Mouse (Mus musculus) neural tube, embryonic 11.5 days (tissue): ENCODE results near the gene Pcbp4. TPM values are rescaled to one million over a fixed set of nuclear protein-coding genes. Genes with fewer than 3 reads are reported as not detected.
A peak's percentile ranks its signal among the peaks of the same experiment; 100 is the strongest.

Experiments used
- ATAC-seq: fragments of 200-750 bp; cut with Nextera tagmentation; 2 replicates; pipeline ENCODE4 v1.8.0; 2017; ENCODE audit warnings: moderate number of reproducible peaks, mild to moderate bottlenecking, moderate TSS enrichment, moderate library complexity; ENCODE audit not compliant: insufficient read depth, low FRiP score, low TSS enrichment
- DNase-seq: peaks from one replicate; pipeline ENCODE4 v3.0.0-alpha.2; 2015; ENCODE audit warnings: low spot score
- H3K27ac ChIP-seq: fragments of 300-500 bp; sonication (generic); 2 replicates; pipeline ENCODE4 v1.5.1; 2014; ENCODE audit warnings: low read depth, mild to moderate bottlenecking, low read length
- H3K27me3 ChIP-seq: fragments of 300-500 bp; sonication (generic); 2 replicates; pipeline ENCODE4 v1.6.1; 2014; ENCODE audit warnings: mild to moderate bottlenecking, low read length, mixed read lengths; ENCODE audit not compliant: control insufficient read depth, insufficient read depth
- H3K36me3 ChIP-seq: fragments of 300-500 bp; sonication (generic); 2 replicates; pipeline ENCODE4 v1.6.1; 2014; ENCODE audit warnings: mild to moderate bottlenecking, low read length, moderate library complexity, mixed read lengths; ENCODE audit not compliant: control insufficient read depth, insufficient read depth
- H3K4me1 ChIP-seq: fragments of 300-500 bp; sonication (generic); 2 replicates; pipeline ENCODE4 v1.6.1; 2014; ENCODE audit warnings: low read length, mixed read lengths; ENCODE audit not compliant: control insufficient read depth, insufficient read depth
- H3K4me2 ChIP-seq: fragments of 300-500 bp; sonication (generic); 2 replicates; pipeline ENCODE4 v1.6.1; 2014; ENCODE audit warnings: low read depth, mild to moderate bottlenecking, moderate library complexity
- H3K4me3 ChIP-seq: fragments of 300-500 bp; sonication (generic); 2 replicates; pipeline ENCODE4 v1.5.1; 2014; ENCODE audit warnings: low read depth, low read length
- H3K9ac ChIP-seq: fragments of 300-500 bp; sonication (generic); 2 replicates; pipeline ENCODE4 v1.6.1; 2014; ENCODE audit warnings: mild to moderate bottlenecking, low read length
- H3K9me3 ChIP-seq: fragments of 300-500 bp; sonication (generic); 2 replicates; pipeline ENCODE4 v1.6.1; 2016; ENCODE audit warnings: low read length; ENCODE audit not compliant: control insufficient read depth
- WGBS: fragments of 180-500 bp; shearing (Covaris S2); extraction: QIAGEN DNeasy Blood & Tissue Kit; methylation state at CpG from one replicate; pipeline ENCODE4 v1.1.7; 2014; 5-methylcytosine and 5-hydroxymethylcytosine counted together
- polyA plus RNA-seq: library from polyadenylated mRNA; unstranded; fragments of >200 nt; fragmentation: Nextera tagmentation; extraction: Ambion mirVana; gene quantifications from 2 replicates; pipeline ENCODE4 v1.2.1, GENCODE M21; 2014

Gene Pcbp4
- polyA plus RNA-seq, 1 experiment from 2014 or later = 278 TPM

- peaks cover 44% of the 10 kb centered on the region for H3K4me1 ChIP-seq
These were observed 4.1 kb downstream of the Pcbp4 start for GRCm38 (mm10) chr9:106457163-106457559.

GRCm38 (mm10) chr9:106457920-106458319 is 4.8 kb downstream of the Pcbp4 start:
- WGBS = 61% methylated on average over 5 of the region's 5 CpGs
- Histone ChIP-seq H3K36me3 (peaks cover 13% of the 10 kb centered on the region), H3K9me3 (no peaks in the 10 kb centered on the region), H3K4me3 (no peak overlapping the region), H3K4me2 (peak overlapping the region; percentile 99), H3K9ac (no peak overlapping the region; the same call in 1 of the 2 replicates), H3K27ac (no peak overlapping the region; the same call in 1 of the 2 replicates), H3K27me3 (no peaks in the 10 kb centered on the region), H3K4me1 (peaks cover 36% of the 10 kb centered on the region)
- ATAC-seq = no peak
- DNase-seq = no peak

More at GRCm38 (mm10) chr9:106457163-106457559, 4.1 kb downstream of the Pcbp4 start:
- Histone ChIP-seq H3K36me3 (peaks cover 12% of the 10 kb centered on the region), H3K4me2 (peak overlapping the region; percentile 99), H3K27ac (peak overlapping the region; percentile 65), H3K9me3 (no peaks in the 10 kb centered on the region), H3K4me3 (peak overlapping the region; percentile 90), H3K27me3 (no peaks in the 10 kb centered on the region), H3K9ac (peak overlapping the region; percentile 96)
- ATAC-seq (no peak), DNase-seq (no peak)
- WGBS = 31% methylated on average over 9 of the region's 9 CpGs

GRCm38 (mm10) chr9:106459946-106460345 is 6.9 kb downstream of the Pcbp4 start:
- WGBS = 82% methylated on average over 15 of the region's 15 CpGs
- Histone ChIP-seq H3K4me2 (no peak overlapping the region), H3K27me3 (peaks cover 2% of the 10 kb centered on the region; the same call in 1 of the 2 replicates), H3K27ac (no peak overlapping the region), H3K9me3 (no peaks in the 10 kb centered on the region), H3K9ac (no peak overlapping the region), H3K36me3 (peaks cover 19% of the 10 kb centered on the region), H3K4me1 (peaks cover 48% of the 10 kb centered on the region), H3K4me3 (no peak overlapping the region)
- ATAC-seq (no peak), DNase-seq (no peak)

GRCm38 (mm10) chr9:106460401-106461025 is 7.4 kb downstream of the Pcbp4 start:
- no peak overlapping the region for H3K4me3 ChIP-seq
- no peak overlapping the region for H3K4me2 ChIP-seq
- H3K27me3 ChIP-seq = peaks cover 2% of the 10 kb centered on the region; the same call in 1 of the 2 replicates
- 79% methylated on average over 18 of the region's 18 CpGs for WGBS
- H3K9me3 ChIP-seq = no peaks in the 10 kb centered on the region
- peaks cover 52% of the 10 kb centered on the region for H3K4me1 ChIP-seq
- no peak for DNase-seq
- no peak for ATAC-seq
- H3K27ac ChIP-seq = no peak overlapping the region
- H3K36me3 ChIP-seq = peaks cover 19% of the 10 kb centered on the region
- no peak overlapping the region for H3K9ac ChIP-seq

- Histone ChIP-seq H3K27me3 (peaks cover 2% of the 10 kb centered on the region; the same call in 1 of the 2 replicates), H3K4me2 (no peak overlapping the region), H3K9me3 (no peaks in the 10 kb centered on the region), H3K36me3 (peaks cover 19% of the 10 kb centered on the region), H3K9ac (no peak overlapping the region), H3K4me1 (peaks cover 51% of the 10 kb centered on the region), H3K4me3 (no peak overlapping the region), H3K27ac (no peak overlapping the region)
- DNase-seq = no peak
- WGBS = 90% methylated on average over 9 of the region's 9 CpGs
- no peak for ATAC-seq
These were observed 7.9 kb downstream of the Pcbp4 start for GRCm38 (mm10) chr9:106461026-106461415.

- Histone ChIP-seq H3K27me3 (peaks cover 2% of the 10 kb centered on the region; the same call in 1 of the 2 replicates), H3K4me3 (no peak overlapping the region; the same call in 1 of the 2 replicates), H3K36me3 (peaks cover 19% of the 10 kb centered on the region), H3K4me2 (no peak overlapping the region), H3K4me1 (peaks cover 43% of the 10 kb centered on the region), H3K9ac (no peak overlapping the region), H3K27ac (no peak overlapping the region), H3K9me3 (no peaks in the 10 kb centered on the region)
- no peak for ATAC-seq
- DNase-seq = no peak
- WGBS = 85% methylated on average over 16 of the region's 16 CpGs
These were observed 8.7 kb downstream of the Pcbp4 start for GRCm38 (mm10) chr9:106461641-106462429.

GRCm38 (mm10) chr9:106462430-106462800 is 9.3 kb downstream of the Pcbp4 start:
- peaks cover 37% of the 10 kb centered on the region for H3K4me1 ChIP-seq
- H3K9ac ChIP-seq = no peak overlapping the region
- H3K4me3 ChIP-seq = peak overlapping the region; percentile 2; the same call in 1 of the 2 replicates
- WGBS = 94% methylated on average over 12 of the region's 12 CpGs
- DNase-seq (no peak), ATAC-seq (no peak)
- peaks cover 19% of the 10 kb centered on the region for H3K36me3 ChIP-seq
- no peaks in the 10 kb centered on the region for H3K9me3 ChIP-seq
- no peak overlapping the region for H3K4me2 ChIP-seq
- peaks cover 2% of the 10 kb centered on the region; the same call in 1 of the 2 replicates for H3K27me3 ChIP-seq
- no peak overlapping the region for H3K27ac ChIP-seq

GRCm38 (mm10) chr9:106463122-106464063 is 10.3 kb downstream of the Pcbp4 start:
- H3K36me3 ChIP-seq = peaks cover 19% of the 10 kb centered on the region
- no peak for DNase-seq
- H3K4me3 ChIP-seq = no peak overlapping the region
- peaks cover 28% of the 10 kb centered on the region for H3K4me1 ChIP-seq
- no peak for ATAC-seq
- peaks cover 2% of the 10 kb centered on the region; the same call in 1 of the 2 replicates for H3K27me3 ChIP-seq
- WGBS = 86% methylated on average over 20 of the region's 21 CpGs
- no peak overlapping the region for H3K27ac ChIP-seq
- H3K9ac ChIP-seq = no peak overlapping the region
- H3K4me2 ChIP-seq = no peak overlapping the region
- no peaks in the 10 kb centered on the region for H3K9me3 ChIP-seq
